Mouse (Mus musculus) brain, embryonic 14.5 days (tissue): ENCODE measurements at regions not wholly inside any gene's neighbourhood (a gene's known extent, or its start where the extent isn't known, plus 50 kb on each side); places are given as distances from the start of the nearest gene placed in this dataset.

ENCODE experiments used
- CTCF ChIP-seq: fragments of 200-500 bp; IDR thresholded peaks from 2 replicates; pipeline ENCODE4 v1.5.1; 2012; ENCODE audit warnings: inconsistent platforms, mild to moderate bottlenecking, moderate library complexity, borderline replicate concordance; ENCODE audit not compliant: insufficient read depth, insufficient read length; ENCODE audit errors: extremely low read depth
- POLR2A ChIP-seq: fragments of 200-500 bp; IDR thresholded peaks from 2 replicates; pipeline ENCODE4 v1.6.1; 2012; ENCODE audit warnings: mild to moderate bottlenecking, inconsistent platforms, borderline replicate concordance; ENCODE audit not compliant: poor library complexity, insufficient read depth, insufficient read length, severe bottlenecking; ENCODE audit errors: extremely low read depth

DNA sequence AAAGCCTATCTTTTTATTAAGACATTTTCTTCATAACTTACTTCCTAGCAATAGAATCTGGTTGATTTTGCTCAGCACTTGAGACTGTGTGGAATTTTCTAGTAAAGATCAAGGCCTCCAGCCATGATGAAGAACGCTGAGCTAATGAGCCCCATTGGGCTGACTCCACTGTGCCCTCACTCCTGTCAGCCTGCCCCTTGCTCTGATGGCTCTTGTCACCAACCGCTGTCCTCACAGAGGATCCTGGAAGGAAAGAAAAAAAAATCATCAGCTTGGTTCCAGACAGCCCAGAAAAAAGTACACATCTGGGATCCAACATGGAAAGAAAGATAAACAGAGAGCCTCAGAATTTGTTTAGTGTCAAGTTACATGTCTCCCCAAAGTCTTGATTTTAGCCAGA lies 88.2 kb upstream of the L3mbtl4 start:
- TF ChIP-seq CTCF: no peak
- TF ChIP-seq POLR2A: no peak
